Mouse (Mus musculus) thymus, adult 18-20 months (tissue): ENCODE data around the gene Tgif2.
"Not testable (repeated sequence)": the region's sequence is repeated elsewhere in the genome, so short reads cannot be mapped to it uniquely, and the experiment has no call there.

Source experiments
- DNase-seq, 2 experiments: peaks; one replicate each; pipeline ENCODE4 v3.0.0; 2022; ENCODE audit warnings: mixed read lengths in 2 of 2

Gene Tgif2

DNA sequence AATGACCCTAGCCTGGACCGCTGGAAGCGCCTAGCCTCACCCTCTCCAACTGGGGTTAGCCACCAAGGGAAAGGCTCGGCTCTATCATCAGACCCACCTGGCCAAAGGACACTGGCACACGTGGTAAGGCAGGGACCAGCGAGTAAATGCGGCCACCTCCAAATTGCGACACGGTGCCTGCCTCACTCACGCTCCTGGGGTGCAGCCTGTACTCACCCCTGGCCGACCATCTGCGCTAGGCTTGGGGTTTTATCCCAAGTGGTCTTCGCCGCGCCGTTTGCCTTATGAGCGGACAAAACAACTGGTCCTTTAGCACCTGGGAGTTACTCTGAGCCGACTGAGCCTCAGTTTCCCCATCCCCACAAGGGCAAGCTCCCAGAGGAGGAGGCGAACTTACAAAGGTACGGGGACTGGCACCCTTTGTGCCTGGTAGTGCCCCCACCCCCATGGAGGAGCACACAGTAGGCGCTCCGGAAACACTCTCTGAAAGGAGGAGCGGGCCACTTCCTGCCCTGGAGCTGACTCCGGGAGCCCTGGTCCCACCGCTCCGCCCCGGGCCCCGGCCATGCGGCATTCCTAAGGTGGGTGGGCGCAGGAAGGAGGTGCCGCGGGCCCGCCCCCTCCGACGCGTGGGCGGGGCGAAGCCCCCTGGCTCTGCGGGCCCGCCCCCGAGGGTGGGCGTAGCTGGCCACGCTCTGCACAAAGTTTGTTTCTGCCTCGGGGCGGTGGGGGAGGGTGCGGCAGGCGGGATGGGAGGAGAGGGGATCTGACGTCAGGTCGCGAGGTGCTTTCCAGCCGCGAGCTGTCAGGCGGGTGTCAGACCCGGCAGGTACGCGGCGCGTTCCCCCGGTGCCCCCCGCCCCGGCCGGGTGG lies at the start of gene Tgif2:
Gene Tgif2 (plus strand): TSS at position 689 of the 873 bp plus-strand sequence.
- peak; percentile 79 to 84 for DNase-seq

DNA sequence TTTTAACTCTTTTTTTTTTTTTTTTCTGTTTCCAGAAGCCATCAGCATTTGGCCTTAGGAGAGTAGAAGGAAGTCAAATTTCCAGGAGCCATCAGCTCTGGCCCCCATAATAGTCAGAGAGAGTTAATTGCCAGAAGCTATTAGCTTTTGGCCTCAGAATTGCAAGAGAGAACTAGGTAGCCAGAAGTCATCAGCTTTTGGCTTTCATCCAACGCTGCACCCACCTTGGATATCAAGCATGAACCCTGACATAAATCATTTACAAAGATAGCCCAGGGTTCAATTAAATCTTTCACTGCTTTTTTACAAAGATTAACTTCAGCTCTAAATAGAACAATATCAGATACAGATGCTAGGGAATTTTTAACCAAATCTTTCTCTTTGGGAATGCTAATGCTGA lies 41.3 kb upstream of the Tgif2 start:
- no peak for DNase-seq

DNA sequence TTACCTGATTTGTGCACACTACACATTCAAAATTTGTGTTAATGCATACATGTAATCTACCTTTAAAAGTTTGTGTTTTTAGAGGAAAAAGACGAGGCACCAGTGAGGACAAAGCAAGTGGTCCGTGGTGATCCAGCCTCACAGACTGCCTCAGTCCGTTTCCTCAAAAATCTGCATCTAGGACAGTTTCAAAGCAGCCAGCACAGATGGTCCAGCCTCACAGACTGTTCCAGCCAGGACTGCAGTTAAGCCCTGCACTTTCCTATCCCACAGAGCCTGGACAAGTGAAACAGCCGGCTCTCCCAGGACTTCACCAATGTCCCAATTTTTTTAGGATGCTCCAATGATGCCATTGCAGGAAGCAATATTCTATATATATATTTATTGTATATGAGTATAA lies 38.8 kb upstream of the Tgif2 start:
- DNase-seq, result no peak

DNA sequence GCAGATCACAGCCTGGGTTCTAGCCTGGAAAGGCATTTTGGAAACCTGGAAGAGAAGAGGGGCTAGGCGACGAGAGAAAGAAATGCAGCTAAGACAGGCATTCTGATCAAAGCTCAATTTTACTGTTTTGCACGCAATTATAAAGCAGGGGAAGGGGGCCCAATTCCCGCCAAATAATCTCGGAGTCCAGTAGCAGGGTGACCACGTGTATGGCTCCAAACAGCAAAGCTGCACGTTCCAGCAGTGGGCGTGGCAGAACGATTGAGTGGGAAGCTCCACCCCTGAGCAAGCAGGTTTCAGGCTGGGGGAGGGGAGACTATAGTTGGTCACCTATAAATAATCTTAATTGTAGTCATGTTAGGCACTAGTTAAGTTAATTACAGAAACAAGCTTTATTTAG lies 37.7 kb upstream of the Tgif2 start:
- DNase-seq, result not testable (repeated sequence)

DNA sequence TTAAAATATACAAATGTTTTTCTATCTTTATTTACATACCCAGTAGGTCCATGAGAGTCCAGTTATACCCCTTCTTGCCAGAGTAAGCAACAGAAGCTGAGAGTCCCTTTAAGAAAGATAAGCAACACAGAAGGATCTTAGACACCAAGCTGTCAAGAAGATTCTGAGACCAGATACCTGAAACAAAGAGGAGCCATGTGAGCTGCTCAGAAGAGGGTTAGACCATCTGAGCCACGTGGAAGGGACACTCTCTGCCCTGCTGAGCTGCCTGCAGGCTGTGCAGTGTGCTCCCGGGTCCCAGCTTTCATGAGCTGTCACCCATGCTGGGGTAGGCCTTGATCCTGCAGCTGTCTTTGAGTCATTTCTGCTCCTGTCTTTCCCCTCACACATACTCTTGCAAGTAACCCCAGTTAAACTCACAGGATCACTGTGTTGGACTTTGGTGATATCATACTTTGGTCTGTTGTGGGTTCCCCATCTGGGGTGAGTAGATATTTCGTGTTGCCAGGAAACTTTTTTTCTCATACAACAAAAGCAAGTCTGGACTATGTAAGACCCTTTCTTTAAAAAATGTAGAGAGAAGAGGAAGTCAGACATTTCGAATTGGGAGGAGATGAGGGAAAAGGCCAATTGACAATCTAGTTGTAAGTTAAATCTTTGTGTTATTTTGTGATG lies 36.0 kb upstream of the Tgif2 start:
- DNase-seq, result no peak

DNA sequence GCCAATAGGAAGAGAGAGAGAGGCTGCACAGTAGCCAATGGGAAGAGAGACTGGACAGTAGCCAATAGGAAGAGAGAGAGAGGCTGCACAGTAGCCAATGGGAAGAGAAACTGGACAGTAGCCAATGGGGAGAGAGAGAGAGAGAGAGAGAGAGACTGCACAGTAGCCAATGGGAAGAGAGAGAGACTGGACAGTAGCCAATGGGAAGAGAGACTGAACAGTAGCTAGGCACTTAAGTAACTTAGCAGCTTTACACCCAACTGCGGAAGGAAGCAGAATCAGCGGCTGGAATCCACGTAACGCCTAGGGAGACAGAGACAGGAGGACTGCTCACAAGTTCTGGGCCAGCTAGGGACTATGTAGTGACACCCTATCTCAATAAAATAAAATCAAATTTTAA lies 35.2 kb upstream of the Tgif2 start:
- DNase-seq, result no peak

DNA sequence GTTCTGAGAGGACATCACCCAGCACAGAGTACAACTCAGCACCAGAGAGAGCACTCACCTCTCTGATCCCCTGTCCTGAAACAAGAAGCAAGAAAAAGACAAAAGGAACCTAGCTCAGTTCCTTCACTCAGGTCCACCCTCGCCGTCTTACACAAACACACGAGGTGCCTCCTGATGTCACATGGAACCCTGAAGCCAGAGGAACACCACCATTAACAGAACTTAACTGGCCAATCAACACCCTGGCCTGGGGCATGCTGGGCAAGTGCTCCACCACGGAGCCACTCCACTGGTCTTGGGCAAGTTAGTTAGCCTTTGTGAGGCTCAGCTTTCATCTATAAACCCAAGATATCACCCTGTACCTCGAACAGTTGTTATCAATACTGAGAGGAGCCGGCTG lies 32.9 kb upstream of the Tgif2 start:
- no peak for DNase-seq

DNA sequence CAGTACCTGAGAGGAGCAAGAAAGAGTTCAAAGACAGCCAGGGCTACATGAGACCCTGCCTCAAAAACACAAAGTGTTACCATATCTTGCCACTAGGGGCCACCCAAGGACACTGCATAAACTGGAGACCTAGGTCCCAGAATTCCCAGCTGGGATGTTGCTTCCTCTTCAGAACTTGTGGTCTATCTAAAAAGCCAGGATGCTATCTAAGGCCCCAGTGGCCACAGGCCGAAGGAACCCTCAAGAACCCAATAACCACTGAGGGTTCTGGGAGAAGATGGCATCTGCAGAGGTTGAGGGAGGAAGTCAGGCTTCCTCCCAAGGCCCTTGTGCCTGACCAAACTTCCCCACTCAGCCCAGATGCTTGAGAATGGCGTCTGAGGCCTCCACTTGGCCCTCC lies 30.2 kb upstream of the Tgif2 start:
- DNase-seq, result peak; percentile 5 to 35

DNA sequence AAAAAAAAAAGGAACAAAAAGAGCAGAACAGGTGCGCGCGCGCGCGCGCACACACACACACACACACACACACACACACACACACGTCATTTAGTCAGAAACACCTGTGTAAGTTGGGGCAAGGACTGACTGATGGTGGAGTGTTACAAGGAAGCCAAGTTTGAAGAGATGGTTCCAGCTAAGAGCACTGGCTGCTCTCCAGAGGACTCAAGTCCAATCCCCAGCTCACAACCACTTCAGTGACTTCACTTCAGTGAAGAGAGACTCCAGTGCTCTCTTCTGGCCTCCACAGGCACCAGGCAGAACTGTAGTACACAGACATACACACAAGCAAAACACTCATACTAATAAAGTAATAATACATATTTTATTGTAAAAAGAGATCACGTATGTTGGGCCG lies 29.1 kb upstream of the Tgif2 start:
- no peak for DNase-seq

DNA sequence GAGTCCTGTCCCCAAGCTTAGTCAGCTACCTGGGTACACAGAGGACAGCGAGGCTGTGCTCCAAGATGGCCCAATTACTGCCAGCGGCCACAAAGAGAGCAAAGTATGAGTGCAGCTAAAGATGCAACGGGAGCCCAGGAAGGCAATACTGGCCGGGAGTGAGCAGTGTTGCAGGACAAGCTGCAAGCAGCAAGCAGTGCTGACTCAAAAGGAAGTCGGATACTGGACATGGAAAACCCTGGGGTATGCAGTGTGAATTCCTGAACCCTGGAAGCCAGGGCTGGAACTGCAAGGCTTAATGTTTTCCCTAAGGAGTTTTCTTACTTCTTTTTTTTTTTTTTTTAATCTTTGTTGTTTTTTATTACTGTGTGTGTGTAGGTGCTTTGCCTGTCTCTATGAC lies 28.3 kb upstream of the Tgif2 start:
- DNase-seq, result no peak

DNA sequence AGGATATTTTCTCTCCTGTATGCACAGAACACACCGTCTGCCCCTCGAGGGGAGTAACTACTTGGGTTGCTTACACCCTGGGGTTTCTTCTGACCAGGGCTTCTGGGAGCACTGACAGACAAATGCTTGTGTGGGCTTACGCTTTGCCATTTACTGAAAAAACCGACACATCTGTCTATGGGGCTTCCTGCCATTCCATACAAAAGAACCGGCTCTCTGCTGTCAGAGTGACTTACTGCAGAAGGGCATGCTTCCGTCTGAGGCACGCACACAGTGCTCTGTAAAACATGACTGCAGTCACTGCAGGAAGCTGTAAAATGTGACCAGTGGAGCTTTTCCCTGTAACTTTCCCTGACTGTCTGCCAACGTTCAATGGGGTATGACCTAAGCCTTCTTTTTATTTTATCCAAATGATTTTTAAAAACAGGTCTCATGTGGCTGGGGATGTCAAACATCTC lies 25.4 kb upstream of the Tgif2 start:
- no peak for DNase-seq

DNA sequence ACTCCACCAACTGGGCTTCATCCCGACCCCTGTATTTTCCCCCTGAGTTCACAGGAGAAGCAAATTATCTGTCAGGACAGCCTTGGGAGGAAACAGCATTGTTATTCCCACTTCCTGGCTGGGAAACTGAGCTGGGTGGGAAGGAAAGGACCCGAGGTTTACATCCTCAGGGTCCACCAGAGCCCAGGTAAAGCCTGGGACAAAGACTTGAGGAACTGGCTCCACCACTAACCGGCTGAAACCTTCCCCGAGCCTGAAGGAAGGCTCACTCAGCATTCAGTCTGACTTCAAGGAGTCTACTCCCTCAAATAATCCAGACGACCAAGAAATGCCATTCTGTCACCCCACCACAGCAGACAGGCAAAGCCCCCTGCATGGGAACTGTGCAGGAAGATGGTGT lies 24.9 kb upstream of the Tgif2 start:
- DNase-seq, result no peak

DNA sequence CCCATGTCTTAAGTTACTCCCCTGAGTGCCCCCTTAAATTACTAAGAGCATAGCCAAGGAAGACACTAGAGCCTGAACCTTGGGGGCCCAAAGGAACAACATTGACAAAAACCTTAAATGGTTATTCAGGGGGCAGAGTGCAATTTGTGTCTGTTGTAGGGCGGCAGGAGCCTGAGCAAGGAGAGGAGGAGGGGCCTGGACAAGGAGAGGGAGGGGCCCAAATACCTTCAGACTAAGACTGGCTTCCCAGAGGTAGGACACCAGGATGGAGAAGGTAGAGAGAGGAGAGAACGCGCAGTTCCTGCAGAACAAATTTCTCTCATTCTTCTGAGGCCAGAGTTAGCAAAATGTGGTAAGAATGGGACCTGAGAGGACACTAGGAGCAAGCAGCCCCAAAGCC lies 24.4 kb upstream of the Tgif2 start:
- no peak for DNase-seq

DNA sequence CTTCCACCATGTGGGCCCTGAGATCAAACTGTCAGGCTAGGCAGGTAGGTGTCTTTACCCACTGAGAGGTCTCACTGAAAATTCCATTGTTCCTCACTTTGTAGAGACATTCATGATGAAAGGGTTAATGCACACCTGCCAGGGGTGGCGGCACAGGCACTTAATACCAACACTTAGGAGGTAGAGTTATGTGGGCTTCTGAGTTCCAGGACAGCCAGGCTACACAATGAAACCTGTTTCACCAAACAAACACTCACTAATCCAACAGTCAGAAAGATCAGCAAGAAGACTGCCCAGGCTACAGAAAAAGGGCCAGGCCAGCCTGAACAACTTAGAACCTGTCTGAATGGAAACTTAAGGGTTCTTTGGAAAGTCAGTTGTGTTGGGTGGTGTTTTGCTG lies 23.7 kb upstream of the Tgif2 start:
- no peak for DNase-seq

DNA sequence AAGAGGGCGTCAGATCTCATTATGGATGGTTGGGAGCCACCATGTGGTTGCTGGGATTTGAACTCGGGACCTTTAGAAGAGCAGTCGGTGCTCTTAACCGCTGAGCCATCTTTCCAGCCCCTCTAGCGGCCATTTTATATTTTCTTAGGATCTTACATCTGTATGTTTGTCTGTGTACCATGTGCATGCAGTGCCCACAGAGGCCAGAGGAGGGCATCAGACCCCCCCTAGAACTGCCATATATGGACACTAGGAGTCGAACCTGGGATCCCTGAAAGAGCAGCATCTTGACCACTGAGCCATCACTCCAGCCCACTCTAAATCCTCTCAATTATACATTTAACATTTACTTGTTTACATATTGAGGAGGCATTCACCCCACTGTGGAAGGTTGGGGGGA lies 14.7 kb upstream of the Tgif2 start:
- not testable (repeated sequence) for DNase-seq

DNA sequence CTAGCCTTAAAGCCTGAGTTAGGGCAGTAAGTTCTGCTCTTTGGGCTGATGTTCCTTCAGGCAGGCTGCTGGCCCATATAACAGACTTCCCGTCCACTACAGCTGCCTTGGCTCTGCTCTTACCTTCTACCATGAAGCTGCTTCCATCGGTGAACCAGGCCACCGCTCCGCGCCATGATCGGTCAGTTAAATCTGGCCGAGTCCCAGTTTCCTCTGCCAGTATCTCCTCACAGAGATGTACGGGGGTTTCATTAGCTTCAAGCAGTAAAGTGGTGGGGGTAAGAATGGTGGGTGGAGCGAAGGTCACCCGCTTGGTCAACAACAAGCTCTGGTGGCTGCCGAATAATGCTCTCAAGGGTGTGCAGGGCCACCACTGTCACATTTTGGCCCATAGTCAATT lies 5.5 kb upstream of the Tgif2 start:
- DNase-seq, result no peak

DNA sequence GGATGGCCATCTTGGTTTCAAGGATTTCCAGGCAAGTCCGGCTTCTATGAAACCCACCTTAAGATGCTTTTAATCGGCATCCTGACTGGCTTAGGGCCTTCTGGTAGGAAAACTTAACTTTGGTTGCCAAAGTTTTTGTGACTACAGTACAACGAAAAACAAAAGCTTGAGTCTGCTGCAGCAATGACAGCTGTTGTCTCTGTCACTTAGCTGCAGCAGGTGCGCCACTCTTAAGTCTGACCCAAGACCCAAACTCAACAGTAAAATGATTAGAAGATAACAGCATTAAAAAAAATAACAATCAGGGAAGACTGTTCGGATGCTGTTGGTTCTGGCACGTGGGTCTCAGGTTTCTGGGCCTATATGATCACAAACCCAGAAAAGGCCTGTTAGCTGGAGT lies 968 bp upstream of the Tgif2 start:
- DNase-seq, result no peak

DNA sequence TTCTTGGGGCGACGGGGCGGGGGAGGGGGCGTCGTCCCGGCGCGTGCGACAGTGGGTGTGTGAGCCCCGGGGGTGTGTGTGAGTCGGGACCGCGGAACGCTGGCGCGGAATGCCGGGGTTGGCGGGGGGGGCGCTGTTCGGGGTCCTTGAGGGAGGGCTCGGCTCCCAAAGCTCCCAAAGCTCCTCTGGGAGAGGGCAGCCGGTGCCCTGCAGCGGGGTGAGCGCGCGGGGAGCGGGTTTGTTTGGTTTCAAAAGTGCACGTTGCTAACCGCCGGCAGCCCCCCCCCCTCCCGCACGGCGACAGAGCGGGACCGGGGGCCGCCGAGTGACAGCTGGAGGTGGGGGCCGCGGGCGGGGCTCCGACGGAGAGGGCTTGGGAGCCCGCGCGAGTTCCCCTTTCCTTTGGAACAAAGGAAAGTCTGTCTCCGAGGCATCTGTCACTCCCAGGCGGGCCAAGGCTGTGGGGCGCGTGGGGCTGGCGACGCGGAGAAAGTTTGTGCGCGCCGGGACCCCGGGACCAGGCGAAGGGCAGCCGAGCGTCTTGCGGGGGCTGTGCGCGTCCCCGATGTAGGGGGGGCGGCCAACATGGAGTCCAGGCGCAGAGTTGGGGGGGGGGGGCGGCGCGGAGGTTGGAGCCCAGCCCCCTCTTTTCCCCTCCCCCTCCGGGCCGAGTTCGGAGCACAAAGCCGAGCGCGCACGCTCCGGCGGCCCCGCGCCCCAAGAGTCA lies 657 bp downstream of the Tgif2 start:
- DNase-seq, result peak; percentile 28 to 32

DNA sequence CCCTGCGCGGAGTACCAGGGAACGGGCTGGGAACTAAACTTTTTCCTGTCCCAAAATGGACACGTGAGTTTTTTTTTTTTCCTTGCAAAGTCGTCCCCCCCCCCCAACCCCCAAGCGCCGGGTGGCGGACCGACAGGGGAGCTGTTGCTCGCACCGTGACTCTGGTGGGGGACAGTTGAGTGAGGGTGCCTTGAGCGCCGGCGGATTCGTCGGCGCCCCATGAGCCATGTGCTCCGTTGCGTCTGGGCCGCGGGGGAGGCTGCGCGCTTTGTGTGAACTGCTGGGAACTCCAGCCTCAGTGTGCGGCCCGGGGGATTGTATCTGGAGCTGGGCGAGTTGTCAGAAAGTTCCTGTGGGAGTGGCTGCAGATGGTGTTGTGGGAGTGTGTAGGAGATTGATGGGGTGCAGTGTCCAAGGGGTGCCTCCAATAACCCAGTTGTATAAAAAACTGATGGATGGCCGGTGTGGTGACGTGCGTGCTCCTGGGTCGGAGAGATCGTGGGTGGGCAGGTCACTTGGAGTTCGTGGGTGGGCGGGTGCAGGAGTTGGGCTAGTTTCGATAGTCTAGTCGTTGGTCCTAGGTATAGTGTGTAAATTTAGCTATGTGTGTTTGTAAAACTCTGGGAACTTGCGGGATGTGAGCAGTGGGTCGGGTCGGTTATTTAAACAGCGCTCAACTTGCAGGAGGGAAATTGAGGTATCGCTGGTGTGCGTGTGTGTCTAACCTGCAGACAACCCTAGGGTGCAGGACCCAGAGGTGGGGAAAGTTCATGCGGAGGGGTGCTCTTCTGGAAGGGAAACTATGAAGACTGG lies 1.4 kb downstream of the Tgif2 start:
- peak; percentile 50 to 55 for DNase-seq

DNA sequence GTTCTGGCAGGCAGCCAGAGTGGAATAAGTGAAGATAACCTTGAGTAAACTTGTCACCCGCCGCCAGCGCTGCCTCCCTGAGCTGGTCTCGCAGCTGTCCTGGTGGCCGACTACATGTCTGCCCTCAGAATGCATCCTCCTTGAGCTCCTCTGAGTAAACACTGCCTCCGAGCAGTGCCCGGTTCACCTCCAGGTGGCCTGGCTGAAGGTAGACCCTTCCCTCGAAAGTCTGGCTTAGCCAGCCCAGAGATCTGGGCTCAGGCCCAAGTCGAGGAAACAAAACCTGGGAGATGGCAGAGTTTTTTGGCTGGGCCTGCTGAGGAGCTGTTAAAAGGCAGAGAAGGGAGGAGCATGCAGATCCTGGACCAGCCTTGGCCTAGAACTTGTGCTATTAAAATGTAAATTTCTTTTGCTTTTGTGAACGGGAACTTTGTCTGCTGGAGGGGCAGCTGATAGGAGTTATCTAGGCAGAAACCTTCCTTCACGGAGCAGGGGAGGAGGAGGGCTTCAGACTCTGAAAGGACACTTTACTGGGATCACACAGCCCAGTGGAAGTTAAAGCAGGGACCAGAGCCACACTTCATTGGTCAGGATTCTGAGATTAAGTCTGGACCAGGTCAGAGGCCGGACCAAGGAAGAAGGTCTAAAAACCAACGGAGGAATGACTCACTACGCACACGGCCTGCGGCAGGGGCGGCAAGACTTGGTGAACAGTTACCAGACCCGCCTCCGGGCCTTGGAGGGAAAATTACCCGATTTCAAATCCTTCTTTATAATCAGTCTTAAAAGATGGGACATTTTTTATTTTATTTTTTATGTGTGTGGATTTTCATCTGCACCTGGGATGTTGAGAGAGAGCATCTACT lies 2.3 kb downstream of the Tgif2 start:
- DNase-seq, result peak in 1 of 2 experiments; percentile 8

DNA sequence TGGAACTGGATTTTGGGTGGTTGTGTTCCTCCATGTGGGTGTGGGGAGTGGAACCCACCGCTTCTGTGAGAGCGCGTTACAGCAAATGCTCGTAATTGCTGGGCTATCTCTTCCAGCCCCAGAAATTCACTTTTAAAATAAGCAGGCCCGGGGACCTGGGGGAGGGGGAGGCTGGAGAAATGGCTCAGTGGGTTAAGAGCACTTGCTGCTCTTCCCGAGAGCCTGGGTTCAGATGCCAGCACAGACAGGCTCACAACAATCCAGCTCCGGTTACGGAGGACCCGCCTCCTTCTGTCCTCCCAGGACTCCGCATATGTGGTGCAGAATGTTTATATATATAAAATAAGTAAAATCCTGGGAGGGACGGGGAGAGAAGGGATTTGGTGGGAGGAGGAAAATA lies 2.9 kb downstream of the Tgif2 start:
- no peak for DNase-seq

DNA sequence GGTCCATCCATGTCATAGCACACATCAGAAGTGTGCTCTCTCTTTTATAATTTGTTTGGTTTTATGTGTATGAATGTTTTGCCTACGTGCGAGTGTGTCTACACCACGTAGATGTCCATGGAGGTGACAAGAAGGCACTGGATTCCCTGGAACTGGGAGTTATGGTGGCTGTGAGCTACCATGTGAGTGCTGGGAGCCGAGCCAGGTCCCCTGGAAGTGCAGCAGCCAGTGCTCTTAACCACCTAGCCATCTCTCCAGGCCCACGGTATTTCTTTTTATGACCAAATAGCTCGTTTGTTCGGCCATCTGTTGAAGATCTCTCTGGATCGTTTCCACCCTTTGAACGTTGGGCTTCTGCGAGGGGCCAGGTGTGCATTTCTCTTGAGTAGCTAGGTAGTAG lies 3.5 kb downstream of the Tgif2 start:
- no peak for DNase-seq
